Mouse (Mus musculus): Measurements from ENCODE around the gene Srek1. TPM values are rescaled to one million over a fixed set of nuclear protein-coding genes. Genes with fewer than 3 reads are reported as not detected.

Gene Srek1
- total RNA-seq, 1 experiment from 2014 or later, result 61.2 TPM

DNA sequence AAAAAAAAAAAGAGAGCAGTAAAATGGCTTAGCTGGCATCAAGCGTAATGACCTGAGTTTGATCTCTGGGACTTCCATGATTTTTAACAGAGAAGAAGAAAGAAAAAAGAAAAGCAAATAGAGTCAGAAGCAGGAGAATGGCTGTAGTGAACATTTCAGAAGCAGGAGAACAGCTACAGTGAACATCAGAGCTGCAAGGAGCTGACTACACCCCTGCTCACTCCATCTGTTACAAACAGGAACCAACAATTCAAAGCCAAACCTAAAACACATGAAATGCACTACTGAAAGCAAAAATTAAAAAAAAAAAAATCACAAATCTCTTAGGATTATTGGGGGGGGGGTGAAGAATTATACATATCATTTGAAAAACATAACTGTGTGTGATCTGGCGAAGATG, 28.7 kb downstream of the Srek1 start:
- ATAC-seq (replicated peaks; ENCODE audit: insufficient number of reproducible peaks, low FRiP score, low TSS enrichment, poor library complexity, severe bottlenecking), result no peak

- no peak for ATAC-seq (replicated peaks; ENCODE audit: insufficient number of reproducible peaks, low FRiP score, low TSS enrichment, poor library complexity, severe bottlenecking)
These were observed 29.2 kb downstream of the Srek1 start for GRCm38 (mm10) chr13:103745160-103745559.

DNA sequence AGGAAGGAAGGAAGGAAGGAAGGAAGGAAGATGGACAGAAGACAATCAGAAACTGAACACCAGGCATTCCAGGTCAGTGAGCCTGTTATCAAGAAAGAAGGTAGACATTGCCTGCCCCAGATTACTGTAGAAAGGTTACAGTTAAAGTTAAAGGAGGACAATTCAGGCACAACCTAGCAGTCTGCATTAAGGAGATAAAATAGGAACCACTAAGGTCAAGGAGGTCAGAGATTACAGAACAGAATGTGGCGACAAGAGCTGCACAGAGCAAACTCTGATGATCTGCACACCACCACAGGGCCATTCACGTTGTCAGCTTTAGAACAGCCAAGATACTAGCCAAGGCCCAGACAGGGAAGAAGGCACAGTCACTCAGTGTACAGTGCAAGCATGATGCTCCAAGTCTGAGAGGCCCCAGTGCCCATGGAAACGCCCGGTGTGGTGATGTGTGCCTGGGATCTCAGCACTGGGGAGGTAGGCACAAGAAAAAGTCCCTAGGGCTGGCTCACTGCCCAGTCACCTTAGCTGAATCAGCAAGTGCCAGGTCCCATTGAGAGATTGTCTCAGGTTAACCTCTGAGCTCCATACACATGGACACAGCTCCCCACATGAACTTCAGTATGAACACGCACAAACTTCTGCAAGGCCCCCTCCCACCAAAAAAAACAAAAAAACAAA, 38.9 kb downstream of the Srek1 start:
- ATAC-seq (replicated peaks; ENCODE audit: insufficient number of reproducible peaks, low FRiP score, low TSS enrichment, poor library complexity, severe bottlenecking), result no peak

DNA sequence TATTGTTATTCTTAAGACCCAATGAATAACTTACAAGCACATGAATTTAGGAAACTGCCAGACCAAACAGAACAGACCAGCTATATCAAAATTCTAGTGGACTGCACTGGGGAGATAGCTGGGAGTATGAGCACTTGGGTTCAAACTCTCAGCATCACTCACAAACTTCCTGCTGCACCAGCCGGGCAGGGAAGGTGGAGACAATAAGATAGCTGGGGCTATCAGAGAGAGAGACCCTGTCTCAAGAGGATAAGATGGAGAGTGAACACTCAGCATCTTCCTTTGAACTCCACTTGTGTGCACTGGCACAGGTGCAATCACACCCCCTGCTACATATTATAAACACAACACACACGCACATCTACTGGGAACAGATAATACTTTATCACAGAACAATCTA, 47.5 kb downstream of the Srek1 start:
- ATAC-seq (replicated peaks; ENCODE audit: insufficient number of reproducible peaks, low FRiP score, low TSS enrichment, poor library complexity, severe bottlenecking), result no peak

GRCm38 (mm10) chr13:103711406-103712025, 62.9 kb downstream of the Srek1 start:
- no peak for ATAC-seq (replicated peaks; ENCODE audit: insufficient number of reproducible peaks, low FRiP score, low TSS enrichment, poor library complexity, severe bottlenecking)

- no peak for ATAC-seq (replicated peaks; ENCODE audit: insufficient number of reproducible peaks, low FRiP score, low TSS enrichment, poor library complexity, severe bottlenecking)
These were observed 64.0 kb downstream of the Srek1 start for GRCm38 (mm10) chr13:103710359-103710781.

GRCm38 (mm10) chr13:103705436-103705978, 68.9 kb downstream of the Srek1 start:
- no peak for ATAC-seq (replicated peaks; ENCODE audit: insufficient number of reproducible peaks, low FRiP score, low TSS enrichment, poor library complexity, severe bottlenecking)

DNA sequence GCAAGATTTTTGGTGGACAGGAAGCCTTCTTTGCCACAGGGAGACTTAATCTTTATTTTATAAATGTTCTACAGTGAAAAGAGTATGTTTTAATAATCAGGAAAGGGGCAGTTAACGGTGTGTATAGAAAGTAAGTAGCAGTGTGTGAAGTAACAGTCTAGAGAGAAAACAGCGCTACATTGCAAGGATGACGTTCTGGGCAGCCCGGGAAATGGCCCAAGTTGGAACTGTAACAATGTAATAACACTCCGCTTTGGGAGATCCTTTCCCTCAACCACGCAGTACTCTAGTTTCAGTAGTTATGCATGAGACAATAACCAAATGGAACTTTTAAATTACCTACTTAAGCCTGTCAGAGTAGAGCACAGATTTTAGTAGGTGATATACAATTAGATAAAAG, 70.6 kb downstream of the Srek1 start:
- ATAC-seq (replicated peaks; ENCODE audit: insufficient number of reproducible peaks, low FRiP score, low TSS enrichment, poor library complexity, severe bottlenecking), result no peak

- no peak for ATAC-seq (replicated peaks; ENCODE audit: insufficient number of reproducible peaks, low FRiP score, low TSS enrichment, poor library complexity, severe bottlenecking)
These were observed 71.0 kb downstream of the Srek1 start for GRCm38 (mm10) chr13:103703386-103703785.

DNA sequence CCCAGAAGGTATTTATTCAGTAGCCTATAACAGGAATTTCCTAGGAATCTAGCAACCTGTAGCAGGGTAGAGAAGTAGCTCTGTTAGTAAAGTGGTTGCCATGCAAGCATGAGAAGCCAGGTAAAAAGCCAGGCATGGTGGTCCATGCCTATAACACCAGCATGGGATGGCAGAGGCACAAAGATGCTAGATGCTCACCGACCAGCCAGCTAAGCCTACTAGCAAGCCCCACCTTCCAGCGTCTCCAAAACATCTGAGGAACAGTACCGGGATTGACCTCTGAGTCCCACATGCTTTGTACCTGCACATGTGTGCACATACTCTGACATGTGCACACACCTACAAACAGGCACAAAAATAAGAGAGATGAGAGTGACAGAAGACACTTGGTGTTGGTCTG, 72.1 kb downstream of the Srek1 start:
- ATAC-seq (replicated peaks; ENCODE audit: insufficient number of reproducible peaks, low FRiP score, low TSS enrichment, poor library complexity, severe bottlenecking), result no peak

- ATAC-seq (replicated peaks; ENCODE audit: insufficient number of reproducible peaks, low FRiP score, low TSS enrichment, poor library complexity, severe bottlenecking), result no peak
These were observed 73.7 kb downstream of the Srek1 start for GRCm38 (mm10) chr13:103700752-103701151.

DNA sequence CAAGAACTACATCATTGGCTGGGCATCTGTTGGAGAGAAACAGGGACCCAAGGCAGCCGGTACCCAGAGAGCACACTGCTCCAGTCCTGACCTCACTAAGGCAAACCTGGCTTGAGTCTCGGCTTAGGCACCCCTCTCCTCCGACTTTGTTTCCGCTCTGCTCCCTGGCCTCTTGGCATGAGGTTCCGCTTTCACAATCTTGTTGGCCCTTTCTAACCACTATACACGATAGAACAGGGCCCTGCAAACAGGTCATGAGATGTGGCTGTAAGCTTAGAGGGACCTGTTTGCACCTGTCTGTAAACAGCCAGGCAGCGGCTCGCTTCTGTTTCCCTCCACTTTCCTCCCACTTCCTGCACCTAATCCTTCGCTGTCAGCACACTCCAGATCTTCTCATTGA, 76.4 kb downstream of the Srek1 start:
- ATAC-seq (replicated peaks; ENCODE audit: insufficient number of reproducible peaks, low FRiP score, low TSS enrichment, poor library complexity, severe bottlenecking), result no peak

- no peak for ATAC-seq (replicated peaks; ENCODE audit: insufficient number of reproducible peaks, low FRiP score, low TSS enrichment, poor library complexity, severe bottlenecking)
These were observed 78.2 kb downstream of the Srek1 start for GRCm38 (mm10) chr13:103696164-103696563.

DNA sequence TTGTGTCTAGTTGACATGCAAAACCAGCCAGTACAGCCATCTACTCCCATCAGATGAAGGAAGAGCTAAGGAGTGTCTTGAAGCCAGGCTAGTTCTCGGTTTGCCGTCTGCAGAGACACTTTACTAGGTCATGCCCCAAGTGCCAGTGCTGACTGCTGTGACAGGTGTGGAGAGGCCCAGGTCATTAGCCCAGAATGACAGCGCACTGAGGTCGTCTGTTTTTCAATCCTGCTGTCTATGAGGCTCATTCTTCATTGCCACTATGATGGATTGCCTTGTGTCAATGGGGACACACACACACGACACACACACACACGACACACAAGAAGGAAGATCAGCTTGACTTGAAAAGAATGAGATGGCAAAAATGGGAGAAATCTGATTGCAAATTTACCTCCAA, 79.0 kb downstream of the Srek1 start:
- ATAC-seq (replicated peaks; ENCODE audit: insufficient number of reproducible peaks, low FRiP score, low TSS enrichment, poor library complexity, severe bottlenecking), result no peak

Other genes with a start within 250 kb of the Srek1 start
- gene Erbin, start 145.9 kb upstream of the Srek1 start, total RNA-seq (2017), result 155 to 190 TPM (median 167 TPM) in 3 replicates

All from monocyte, adult 5-6 weeks (primary cell).